Mouse (Mus musculus) CD4-positive helper T cell, adult 2 months (primary cell): Measurements from ENCODE around the gene Cenpc1.

ENCODE experiments used
- DNase-seq: peaks from one replicate; pipeline ENCODE4 v3.0.0-alpha.2; 2012; ENCODE audit warnings: low read depth, missing footprints, low spot score

The Cenpc1 gene

DNA sequence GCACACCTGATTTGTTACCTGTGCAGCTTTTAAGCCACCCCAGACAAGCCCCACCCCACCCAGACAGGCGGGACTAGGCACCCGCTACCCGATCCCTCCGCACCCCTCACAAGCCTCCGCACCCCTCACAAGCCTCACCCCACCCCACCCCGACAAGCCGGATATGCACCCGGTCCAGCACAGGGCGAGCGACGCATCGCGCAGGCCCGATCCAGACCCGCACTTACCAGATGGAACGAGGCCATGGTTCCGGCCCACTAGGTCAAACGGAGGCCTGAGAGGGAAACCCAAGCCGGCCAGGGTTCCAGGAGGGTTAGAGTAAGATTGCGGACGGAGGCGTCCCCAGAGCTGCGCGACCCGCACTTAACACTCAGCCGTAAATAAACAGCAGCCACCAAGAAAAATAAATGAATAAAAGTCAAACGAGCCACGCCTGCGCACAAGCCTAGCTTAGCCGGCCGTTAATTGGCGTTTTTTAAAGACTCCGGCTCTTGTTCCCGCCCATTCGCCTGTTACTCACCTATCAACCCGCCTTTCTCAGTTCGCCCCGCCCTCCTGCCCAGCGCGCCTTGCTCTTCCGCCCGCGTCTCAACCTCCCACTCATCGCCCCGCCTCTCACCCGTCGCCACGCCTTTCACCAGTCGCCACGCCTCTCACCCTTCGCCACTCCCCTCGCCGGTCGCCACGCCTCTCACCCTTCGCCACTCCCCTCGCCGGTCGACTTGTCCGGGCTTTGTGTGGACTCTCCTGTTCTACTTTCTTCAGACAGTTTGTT, at the start of gene Cenpc1:
TSS of gene Cenpc1 (minus strand) at position 483 of the 775 bp plus-strand sequence.
- peak; percentile 98 for DNase-seq

- no peak for DNase-seq
Measured at GRCm38 (mm10) chr5:86113997-86114396, 48.6 kb upstream of the Cenpc1 start.

DNA sequence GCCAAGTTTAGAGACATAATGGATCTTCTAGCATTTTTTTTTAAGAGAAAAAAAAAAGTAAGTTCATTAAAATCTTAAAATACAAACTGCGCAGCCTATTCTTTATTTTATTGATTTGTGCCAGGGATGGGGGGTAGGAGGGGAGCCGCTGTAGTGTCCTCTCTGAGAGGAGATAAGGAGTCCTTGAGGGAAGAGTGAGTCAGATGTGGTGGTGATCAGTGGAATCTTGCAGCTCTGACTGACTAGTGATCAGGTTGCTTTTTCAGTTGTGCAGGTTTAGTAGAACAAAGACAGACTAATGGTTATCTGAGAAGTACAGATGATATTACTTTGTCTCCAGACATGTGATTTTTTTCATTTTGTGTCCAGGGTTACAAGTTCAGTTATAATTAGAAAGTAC, 47.7 kb upstream of the Cenpc1 start:
- no peak for DNase-seq

DNA sequence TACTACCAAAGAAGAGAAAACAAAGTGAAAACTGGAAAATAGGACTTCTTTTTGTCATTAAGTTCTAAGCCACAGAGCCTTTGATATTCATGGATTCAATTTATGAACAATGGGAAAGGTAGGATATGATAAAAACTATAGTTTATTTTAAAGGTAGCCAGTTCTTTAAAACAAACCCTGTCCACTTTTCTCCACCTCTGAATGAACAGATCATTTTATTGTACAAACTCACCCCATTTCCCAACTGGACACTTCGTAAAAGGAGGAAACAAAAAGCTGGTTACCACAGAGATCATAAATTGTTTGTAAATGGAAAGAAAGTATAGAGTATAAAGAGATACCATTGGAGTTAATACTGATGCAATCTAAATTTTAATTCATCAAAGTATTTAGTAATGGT, 45.7 kb upstream of the Cenpc1 start:
- no peak for DNase-seq

DNA sequence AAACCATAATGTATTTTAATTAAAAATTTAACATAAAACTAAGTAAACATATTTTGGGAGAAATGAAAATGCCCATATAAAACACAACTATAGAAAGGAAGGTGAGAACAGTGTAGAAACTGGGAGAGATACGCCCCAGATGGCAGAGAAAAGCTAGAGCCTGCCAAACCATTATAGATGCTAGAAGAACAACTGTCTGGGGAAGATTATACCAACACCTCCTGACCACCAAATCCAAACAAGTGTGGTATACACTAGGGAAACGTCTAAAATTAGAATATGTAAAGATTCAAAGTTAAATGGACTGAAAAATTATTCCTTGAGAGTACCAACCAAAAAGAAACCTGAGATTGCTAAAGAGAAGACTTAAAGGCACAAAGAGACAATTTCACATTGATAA, 41.2 kb upstream of the Cenpc1 start:
- DNase-seq = no peak

DNA sequence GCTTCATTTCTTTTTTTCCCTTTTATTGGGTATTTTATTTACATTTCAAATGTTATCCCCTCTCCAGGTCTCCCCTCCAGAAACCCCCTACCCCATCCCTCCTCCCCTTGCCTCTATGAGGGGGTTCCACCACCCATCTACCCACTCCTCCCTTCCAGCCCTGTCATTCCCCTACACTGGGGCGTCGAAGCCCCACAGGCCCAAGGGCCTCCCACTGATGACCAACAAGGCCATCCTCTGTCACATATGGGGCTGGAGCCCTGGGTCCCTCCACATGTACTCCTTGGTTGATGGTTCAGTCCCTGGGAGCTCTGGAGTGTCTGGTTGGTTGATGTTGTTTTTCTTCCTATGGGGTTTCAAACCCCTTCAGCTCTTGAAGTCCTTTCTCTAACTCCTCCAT, 36.8 kb upstream of the Cenpc1 start:
- no peak for DNase-seq

GRCm38 (mm10) chr5:86100621-86101020, 35.2 kb upstream of the Cenpc1 start:
- no peak for DNase-seq

DNA sequence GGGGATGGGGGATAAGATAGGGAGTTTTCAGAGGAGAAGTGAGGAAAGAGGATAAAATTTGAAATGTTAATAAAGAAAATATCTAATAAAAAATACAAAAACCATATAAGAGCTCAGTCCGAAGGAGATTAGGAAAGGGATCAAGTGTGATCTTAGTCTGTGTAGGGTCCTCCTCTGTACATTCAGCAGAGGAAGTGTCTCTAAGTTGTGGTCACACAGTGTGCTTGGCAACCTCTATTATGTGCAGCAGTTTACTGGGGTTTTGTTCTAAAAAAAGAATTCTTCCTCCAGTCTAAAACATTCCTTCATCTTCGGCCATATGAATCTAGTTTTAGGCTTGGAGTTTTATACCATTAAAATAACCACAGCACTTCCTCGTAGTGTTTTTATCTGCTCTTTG, 33.6 kb upstream of the Cenpc1 start:
- no peak for DNase-seq

GRCm38 (mm10) chr5:86094754-86095153, 29.4 kb upstream of the Cenpc1 start:
- no peak for DNase-seq

GRCm38 (mm10) chr5:86086751-86087150, 21.4 kb upstream of the Cenpc1 start:
- peak; percentile 89 for DNase-seq

GRCm38 (mm10) chr5:86084979-86085378, 19.6 kb upstream of the Cenpc1 start:
- DNase-seq = no peak

DNA sequence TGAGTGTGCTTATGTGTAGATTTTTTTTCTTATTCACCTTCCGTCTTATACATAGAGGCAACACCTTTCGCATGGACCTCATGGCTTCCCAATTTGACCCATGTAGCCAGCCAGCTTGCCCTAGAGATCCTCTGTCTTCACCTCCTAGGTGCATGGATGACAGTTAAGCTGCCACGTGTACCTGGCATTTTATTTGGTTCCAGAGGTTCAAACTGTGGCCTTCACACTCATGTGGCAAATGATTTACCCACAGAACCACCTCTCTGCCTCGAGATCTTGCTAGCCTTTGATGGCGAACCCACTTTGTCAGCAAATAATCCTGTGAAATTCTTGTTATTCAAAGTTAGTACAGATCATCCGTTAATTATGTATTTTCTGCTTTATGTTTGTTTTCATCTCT, 18.6 kb upstream of the Cenpc1 start:
- no peak for DNase-seq

DNA sequence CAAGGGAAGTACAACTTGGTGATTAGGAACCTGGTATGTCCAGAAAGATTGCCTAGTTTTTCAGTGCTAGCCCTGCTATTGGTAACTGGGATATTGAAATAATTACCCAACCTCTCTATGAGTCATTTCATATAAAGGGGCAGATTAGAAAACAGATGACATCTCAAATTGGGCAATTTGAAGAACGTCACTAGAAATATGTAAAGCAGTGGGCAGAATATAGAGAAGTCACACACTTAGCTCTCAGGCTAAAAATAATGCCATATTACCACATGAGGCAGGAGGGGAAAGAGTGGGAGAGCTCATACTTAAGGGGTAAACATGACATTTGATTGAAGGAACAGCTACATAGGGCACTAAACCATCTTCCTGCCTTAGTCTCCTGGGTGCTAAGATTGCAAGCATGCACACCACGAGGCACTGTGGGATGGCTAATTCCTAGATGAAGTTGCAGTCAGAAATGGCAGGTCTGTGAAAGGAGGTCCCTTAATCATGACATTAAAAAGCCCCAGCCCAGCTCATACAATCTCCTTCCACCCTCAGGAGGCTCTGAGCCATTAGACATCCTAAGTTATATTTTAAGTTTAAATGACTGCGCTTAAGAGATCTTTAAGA, 13.4 kb upstream of the Cenpc1 start:
- DNase-seq = peak; percentile 38

DNA sequence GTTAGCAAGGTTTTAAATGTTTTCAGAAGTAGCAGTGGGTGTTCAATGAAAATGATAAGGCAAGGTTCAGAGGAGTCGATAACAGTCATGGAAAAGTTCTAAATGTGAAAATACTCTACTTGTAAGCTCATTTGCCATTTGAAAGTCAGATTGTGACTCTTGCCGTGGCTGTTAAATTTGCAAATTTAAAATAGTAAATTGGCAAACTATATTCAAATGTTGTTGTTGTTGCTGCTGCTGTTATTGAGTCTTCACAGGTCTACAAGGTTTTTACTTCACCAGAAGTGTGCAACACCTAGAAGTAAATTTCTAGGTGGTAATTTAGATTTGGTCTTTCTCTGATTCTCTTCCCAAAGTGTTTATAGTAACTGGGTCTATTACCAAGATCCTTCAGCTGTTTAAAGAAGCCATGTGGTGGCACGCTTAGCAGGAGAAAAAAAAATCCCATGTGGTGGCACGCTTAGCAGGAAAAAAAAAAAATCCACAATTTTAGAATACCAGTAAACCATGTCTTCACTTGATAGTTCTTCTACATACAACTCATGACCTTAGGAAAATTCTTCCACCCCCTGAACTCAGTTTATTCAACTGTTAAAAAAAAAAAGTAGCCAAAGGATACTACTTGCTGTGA, 7.5 kb upstream of the Cenpc1 start:
- DNase-seq = no peak

DNA sequence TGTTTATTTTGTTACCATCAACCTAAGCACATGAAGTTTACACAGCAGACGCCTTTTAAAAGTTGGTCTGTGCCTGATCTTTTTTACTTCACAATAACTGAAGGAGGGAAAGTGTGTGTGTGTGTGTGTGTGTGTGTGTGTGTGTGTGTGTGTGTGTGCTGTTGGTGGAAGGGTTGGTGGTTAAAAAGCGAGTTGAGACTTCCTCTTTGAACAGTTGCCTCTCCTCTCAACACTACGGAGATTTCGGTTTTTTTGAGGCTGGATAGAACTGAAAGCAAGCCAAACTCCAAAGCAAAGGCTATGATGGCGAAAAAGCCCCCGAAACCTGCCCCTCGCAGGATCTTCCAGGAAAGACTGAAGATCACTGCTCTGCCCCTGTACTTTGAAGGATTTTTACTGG, 6.2 kb upstream of the Cenpc1 start, which contains the start of gene Stap1:
TSS of gene Stap1 (plus strand) at position 209 of the 400 bp plus-strand sequence.
- peak; percentile 86 for DNase-seq

GRCm38 (mm10) chr5:86069121-86069520, 3.7 kb upstream of the Cenpc1 start:
- DNase-seq = peak; percentile 68

GRCm38 (mm10) chr5:86068451-86068850, 3.1 kb upstream of the Cenpc1 start:
- DNase-seq = no peak

- DNase-seq = peak; percentile 87
Measured at GRCm38 (mm10) chr5:86066551-86066929, 1.2 kb upstream of the Cenpc1 start.

GRCm38 (mm10) chr5:86065876-86066550, 630 bp upstream of the Cenpc1 start:
- no peak for DNase-seq

DNA sequence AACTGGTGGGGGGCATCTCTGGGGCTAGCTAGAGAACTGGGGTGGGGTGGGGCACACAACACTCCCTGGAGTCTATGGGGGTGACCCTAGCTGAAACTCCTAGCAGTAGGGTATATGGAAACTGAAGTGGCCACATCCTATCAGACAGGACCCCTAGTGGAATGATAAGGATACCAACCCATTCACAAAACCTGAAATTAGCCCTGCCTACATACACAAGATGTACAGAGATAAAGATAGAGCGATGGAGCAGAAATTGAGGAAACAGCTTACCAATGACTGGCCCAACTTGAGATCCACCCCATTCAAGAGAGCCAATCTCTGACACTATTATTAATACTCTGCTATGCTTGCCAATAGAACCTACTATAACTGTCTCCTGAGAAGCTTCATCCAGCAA, 1.9 kb downstream of the Cenpc1 start:
- DNase-seq = no peak

DNA sequence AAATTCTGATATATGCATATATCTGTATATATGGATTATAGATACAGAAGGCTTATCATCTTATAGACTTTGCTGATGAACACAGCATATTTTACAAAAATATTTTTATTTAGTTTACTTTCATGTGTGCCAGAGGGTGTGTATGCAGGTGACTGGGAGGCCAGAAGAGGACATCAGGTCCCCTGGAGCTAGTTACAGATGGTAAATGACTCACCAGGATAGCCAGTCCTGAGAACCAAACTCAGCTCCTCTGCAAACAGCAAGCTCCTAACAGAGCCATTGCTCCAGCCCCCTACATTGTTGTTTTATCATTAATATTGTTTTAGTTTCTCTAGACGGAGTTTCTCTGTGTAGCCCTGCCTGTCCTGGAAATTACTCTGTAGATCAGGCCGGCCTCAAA, 35.6 kb downstream of the Cenpc1 start:
- DNase-seq = no peak
